Mouse (Mus musculus) midbrain, postnatal 0 days (tissue): ENCODE results near the gene Sdccag8. TPM values are rescaled to one million over a fixed set of nuclear protein-coding genes. Genes with fewer than 3 reads are reported as not detected.

Source experiments
- ATAC-seq: fragments of 200-750 bp; cut with Nextera tagmentation; 2 replicates; pipeline ENCODE4 v1.8.0; 2017; ENCODE audit warnings: moderate number of reproducible peaks, mild to moderate bottlenecking, moderate TSS enrichment, moderate library complexity; ENCODE audit not compliant: low FRiP score
- DNase-seq: peaks from one replicate; pipeline ENCODE4 v3.0.0-alpha.2; 2015; ENCODE audit warnings: low spot score
- H3K27ac ChIP-seq: fragments of 300-500 bp; sonication (generic); 2 replicates; pipeline ENCODE4 v1.5.1; 2014; ENCODE audit warnings: low read depth, mild to moderate bottlenecking, low read length, mixed read lengths
- H3K27me3 ChIP-seq: fragments of 300-500 bp; sonication (generic); 2 replicates; pipeline ENCODE4 v1.6.1; 2014; ENCODE audit warnings: low read length, control low read depth, mixed read lengths; ENCODE audit not compliant: insufficient read depth
- H3K36me3 ChIP-seq: fragments of 300-500 bp; sonication (generic); 2 replicates; pipeline ENCODE4 v1.6.1; 2014; ENCODE audit warnings: low read length, control low read depth, mixed read lengths; ENCODE audit not compliant: insufficient read depth
- H3K4me1 ChIP-seq: fragments of 300-500 bp; sonication (generic); 2 replicates; pipeline ENCODE4 v1.6.1; 2014; ENCODE audit warnings: mild to moderate bottlenecking, control low read depth, antibody characterized with exemption, low read length, mixed read lengths; ENCODE audit not compliant: insufficient read depth
- H3K4me2 ChIP-seq: fragments of 300-500 bp; sonication (generic); 2 replicates; pipeline ENCODE4 v1.6.1; 2014; ENCODE audit warnings: low read depth, mild to moderate bottlenecking, low read length, mixed read lengths; ENCODE audit not compliant: poor library complexity, severe bottlenecking
- H3K4me3 ChIP-seq: fragments of 300-500 bp; sonication (generic); 2 replicates; pipeline ENCODE4 v1.5.1; 2014; ENCODE audit warnings: low read depth, mild to moderate bottlenecking, low read length, moderate library complexity
- H3K9ac ChIP-seq: fragments of 300-500 bp; sonication (generic); replicated peaks from 2 replicates; pipeline ENCODE4 v1.6.1; 2014; ENCODE audit warnings: mild to moderate bottlenecking, low read length, moderate library complexity, mixed read lengths; ENCODE audit not compliant: poor library complexity, severe bottlenecking
- H3K9me3 ChIP-seq: fragments of 300-500 bp; sonication (generic); 2 replicates; pipeline ENCODE4 v1.6.1; 2016; ENCODE audit warnings: low read length, control low read depth
- CTCF ChIP-seq: IDR thresholded peaks from 2 replicates; pipeline ENCODE4 v1.5.1; 2016; ENCODE audit warnings: antibody characterized with exemption, mild to moderate bottlenecking
- WGBS: fragments of 180-500 bp; shearing (Covaris S2); extraction: QIAGEN DNeasy Blood & Tissue Kit; methylation state at CpG from one replicate; pipeline ENCODE4 v1.1.7; 2014; 5-methylcytosine and 5-hydroxymethylcytosine counted together
- polyA plus RNA-seq: library from polyadenylated mRNA; unstranded; fragments of >200 nt; fragmentation: Nextera tagmentation; extraction: Ambion mirVana; gene quantifications from 2 replicates; pipeline ENCODE4 v1.2.1, GENCODE M21; 2015
- total RNA-seq: library from RNA; depleted of rRNA; stranded (reverse); fragments of >200 nt; gene quantifications from 2 replicates; pipeline ENCODE4 v1.2.3, GENCODE M21; 2014

Gene Sdccag8
- total and polyA plus RNA-seq, 2 experiments from 2014 or later, result 6.1 to 26.8 TPM

DNA sequence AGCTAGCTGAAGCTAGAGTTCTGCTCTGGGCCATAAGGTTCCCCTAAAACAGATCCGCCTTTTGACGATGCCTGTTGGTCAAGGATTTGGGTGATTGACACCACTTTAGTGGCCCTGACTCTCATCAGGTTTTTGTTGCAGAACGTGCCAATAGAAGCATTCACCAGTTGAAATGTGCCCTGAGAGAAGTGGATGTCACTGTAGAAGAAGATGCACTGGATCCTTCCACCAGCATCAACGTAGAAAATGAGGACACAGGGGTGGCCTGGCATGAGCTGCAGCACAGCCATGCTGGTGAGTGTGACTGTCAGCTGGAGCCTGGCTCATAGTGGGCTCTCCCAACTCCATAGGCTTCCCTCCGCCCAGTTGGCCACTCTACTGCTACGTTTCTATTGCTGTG is 10.2 kb downstream of the Sdccag8 start:
- TF ChIP-seq CTCF, result no peak
- H3K27me3 ChIP-seq, result no peaks in the 10 kb centered on the region
- no peaks in the 10 kb centered on the region for H3K9me3 ChIP-seq
- ATAC-seq (no peak), DNase-seq (no peak)
- 80% methylated on average over 6 of the region's 6 CpGs for WGBS
- H3K36me3 ChIP-seq, result no peaks in the 10 kb centered on the region
- no peak overlapping the region for H3K9ac ChIP-seq
- no peak overlapping the region for H3K27ac ChIP-seq
- H3K4me3 ChIP-seq, result no peak overlapping the region
- H3K4me1 ChIP-seq, result no peaks in the 10 kb centered on the region
- no peak overlapping the region for H3K4me2 ChIP-seq

DNA sequence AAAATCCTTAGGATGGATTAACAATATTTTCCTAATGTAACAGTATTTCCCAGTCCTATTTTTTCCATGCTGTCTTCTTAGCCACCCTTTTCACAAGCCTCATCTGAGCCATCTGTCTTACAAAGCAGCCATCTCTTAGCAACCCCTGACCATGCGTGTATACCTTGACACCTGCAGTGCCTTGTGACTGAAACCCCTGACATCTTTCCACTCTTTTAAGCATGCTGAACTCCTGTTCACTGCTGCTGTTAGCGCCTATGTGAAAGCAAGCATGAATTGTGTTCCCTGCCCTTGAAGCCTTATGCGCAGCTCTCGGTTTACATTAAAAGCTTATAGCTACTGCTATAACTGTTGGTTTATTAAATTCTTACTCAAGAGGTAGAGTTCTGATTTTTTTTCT is 10.6 kb downstream of the Sdccag8 start:
- Histone ChIP-seq H3K36me3 (no peaks in the 10 kb centered on the region), H3K9ac (no peak overlapping the region), H3K4me3 (no peak overlapping the region), H3K4me1 (no peaks in the 10 kb centered on the region), H3K27me3 (no peaks in the 10 kb centered on the region), H3K9me3 (no peaks in the 10 kb centered on the region), H3K27ac (no peak overlapping the region), H3K4me2 (no peak overlapping the region)
- ATAC-seq, result no peak
- no peak for DNase-seq
- no peak for TF ChIP-seq CTCF
- WGBS, result 81% methylated on average over 4 of the region's 4 CpGs

DNA sequence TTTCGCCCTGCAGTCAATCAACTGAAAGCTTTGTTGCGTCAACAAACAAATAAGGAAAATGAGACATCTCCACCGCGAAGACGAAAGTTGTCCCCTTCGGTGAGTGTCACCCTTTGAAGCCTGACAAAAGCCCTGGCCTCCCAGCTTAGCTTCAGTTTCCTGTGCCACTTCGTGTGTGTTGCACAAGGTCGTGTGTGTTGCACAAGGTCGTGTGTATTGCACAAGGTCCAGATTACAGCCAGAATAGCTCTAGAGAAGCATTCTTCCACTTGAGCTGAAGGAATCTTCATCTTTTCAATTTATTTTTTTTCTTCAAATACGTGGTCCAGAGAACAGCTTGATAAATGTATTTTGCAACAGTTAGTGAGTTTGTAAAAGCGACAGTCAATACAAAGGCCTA is 11.7 kb downstream of the Sdccag8 start:
- H3K4me1 ChIP-seq, result no peaks in the 10 kb centered on the region
- ATAC-seq (no peak), DNase-seq (no peak)
- no peak overlapping the region for H3K4me2 ChIP-seq
- WGBS, result 81% methylated on average over 11 of the region's 11 CpGs
- H3K4me3 ChIP-seq, result no peak overlapping the region
- H3K27me3 ChIP-seq, result no peaks in the 10 kb centered on the region
- no peaks in the 10 kb centered on the region for H3K9me3 ChIP-seq
- H3K9ac ChIP-seq, result no peak overlapping the region
- TF ChIP-seq CTCF, result no peak
- H3K27ac ChIP-seq, result no peak overlapping the region
- no peaks in the 10 kb centered on the region for H3K36me3 ChIP-seq

DNA sequence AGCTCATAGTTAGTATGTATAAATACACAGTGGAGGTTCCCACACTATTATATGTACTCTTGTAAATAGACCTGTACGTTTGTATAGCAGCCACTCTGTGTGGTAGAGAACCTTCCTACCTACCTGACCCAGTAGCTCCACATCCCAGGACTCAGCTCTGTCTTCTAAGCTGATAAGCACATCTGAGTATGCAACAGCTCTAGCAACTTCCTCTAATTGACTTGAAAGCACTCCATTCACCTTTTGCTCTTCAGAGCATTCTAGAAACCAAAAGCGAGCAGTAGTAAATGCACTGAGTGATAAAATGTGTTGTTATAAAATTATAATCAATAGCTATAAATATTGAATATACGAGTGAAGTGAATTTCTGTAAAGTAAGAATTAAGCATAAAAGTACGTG is 12.5 kb downstream of the Sdccag8 start:
- Histone ChIP-seq H3K4me2 (no peak overlapping the region), H3K9me3 (no peaks in the 10 kb centered on the region), H3K27me3 (no peaks in the 10 kb centered on the region), H3K36me3 (no peaks in the 10 kb centered on the region), H3K4me3 (no peak overlapping the region), H3K4me1 (no peaks in the 10 kb centered on the region), H3K9ac (no peak overlapping the region), H3K27ac (no peak overlapping the region)
- DNase-seq (no peak), ATAC-seq (no peak)
- WGBS, result 92% methylated on average over 4 of the region's 4 CpGs
- no peak for TF ChIP-seq CTCF

DNA sequence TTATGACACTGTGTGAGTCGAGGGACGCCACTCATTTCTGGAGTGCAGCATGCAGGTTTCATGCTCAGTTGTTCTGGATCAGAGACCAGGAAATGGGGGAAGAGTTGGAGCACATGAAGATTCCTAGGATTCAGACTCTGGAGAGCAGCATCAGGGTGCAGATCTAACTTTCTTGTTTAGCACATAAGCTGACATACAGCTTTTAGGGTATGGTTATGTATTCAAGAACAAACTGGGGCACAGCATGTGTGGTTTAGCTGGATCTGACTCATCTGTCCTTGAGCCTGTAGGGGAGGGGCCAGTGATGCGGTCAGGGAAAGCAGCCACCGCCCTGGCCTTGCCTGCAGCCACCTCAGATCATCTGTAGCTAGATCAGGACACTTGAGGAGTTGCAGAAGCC is 12.9 kb downstream of the Sdccag8 start:
- TF ChIP-seq CTCF, result no peak
- Histone ChIP-seq H3K4me1 (no peaks in the 10 kb centered on the region), H3K27ac (no peak overlapping the region), H3K4me3 (no peak overlapping the region), H3K27me3 (no peaks in the 10 kb centered on the region), H3K36me3 (no peaks in the 10 kb centered on the region), H3K9me3 (no peaks in the 10 kb centered on the region), H3K4me2 (no peak overlapping the region), H3K9ac (no peak overlapping the region)
- DNase-seq, result no peak
- ATAC-seq, result no peak
- 82% methylated on average over 4 of the region's 4 CpGs for WGBS

DNA sequence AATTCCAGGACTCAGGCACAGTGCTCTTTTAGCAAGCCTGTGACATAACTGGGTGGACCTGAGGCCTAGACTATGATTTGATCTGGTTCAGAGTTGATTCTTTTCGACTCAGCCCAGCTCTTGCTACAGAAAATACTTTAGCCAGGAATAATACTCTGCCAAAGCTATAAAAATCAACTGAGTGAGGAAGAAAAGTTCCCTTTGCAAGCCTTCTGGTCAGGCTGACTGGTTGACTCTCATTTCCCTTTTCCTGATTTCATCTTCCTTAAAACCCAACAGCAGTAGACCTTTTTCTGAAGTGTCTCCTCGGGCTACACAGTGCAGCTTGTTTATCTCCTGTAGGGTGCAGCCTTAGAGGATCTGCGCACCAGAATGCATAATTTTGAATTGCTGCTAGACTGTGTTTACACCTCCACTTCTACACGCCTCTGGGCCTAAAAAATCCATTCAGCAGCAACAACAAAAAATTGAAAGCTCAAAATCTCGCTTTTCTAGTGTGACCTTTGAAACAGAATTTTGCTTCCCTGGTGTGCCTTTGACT is 13.6 kb downstream of the Sdccag8 start:
- Histone ChIP-seq H3K4me1 (no peaks in the 10 kb centered on the region), H3K36me3 (no peaks in the 10 kb centered on the region), H3K9me3 (no peaks in the 10 kb centered on the region), H3K27me3 (no peaks in the 10 kb centered on the region), H3K4me2 (no peak overlapping the region), H3K27ac (no peak overlapping the region), H3K9ac (no peak overlapping the region), H3K4me3 (no peak overlapping the region)
- no peak for DNase-seq
- WGBS, result 59% methylated on average over 5 of the region's 5 CpGs
- ATAC-seq, result no peak
- TF ChIP-seq CTCF, result no peak
